Mouse (Mus musculus): Measurements from ENCODE around the gene Ubtd1.

Gene Ubtd1

DNA sequence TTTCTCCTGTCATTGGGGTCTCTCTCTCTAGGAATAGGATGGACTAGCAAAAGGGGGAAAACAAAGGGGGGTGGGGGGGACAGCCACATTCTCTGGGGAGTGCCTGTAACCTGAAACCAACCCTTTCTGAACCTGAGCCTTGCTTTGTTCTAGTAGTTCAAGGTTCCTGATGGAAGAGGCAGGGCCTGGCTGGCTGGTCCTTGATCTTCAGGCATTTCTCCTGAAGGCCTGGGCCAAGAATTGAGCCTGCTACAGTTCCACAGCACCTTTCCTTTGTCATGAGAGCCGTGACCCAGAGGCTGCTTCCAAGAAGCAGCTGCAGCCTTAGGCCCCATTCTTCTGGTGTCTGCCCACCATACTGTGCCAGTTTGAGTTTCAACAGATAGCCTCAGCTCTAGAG is 13.9 kb downstream of the Ubtd1 start:
- no peak for DNase-seq

- DNase-seq, result no peak
These were observed 15.5 kb downstream of the Ubtd1 start for GRCm38 (mm10) chr19:41997090-41997489.

- DNase-seq, result no peak
These were observed 17.4 kb downstream of the Ubtd1 start for GRCm38 (mm10) chr19:41998770-41999548.

GRCm38 (mm10) chr19:41999688-42000283 is 18.2 kb downstream of the Ubtd1 start:
- DNase-seq, result no peak

DNA sequence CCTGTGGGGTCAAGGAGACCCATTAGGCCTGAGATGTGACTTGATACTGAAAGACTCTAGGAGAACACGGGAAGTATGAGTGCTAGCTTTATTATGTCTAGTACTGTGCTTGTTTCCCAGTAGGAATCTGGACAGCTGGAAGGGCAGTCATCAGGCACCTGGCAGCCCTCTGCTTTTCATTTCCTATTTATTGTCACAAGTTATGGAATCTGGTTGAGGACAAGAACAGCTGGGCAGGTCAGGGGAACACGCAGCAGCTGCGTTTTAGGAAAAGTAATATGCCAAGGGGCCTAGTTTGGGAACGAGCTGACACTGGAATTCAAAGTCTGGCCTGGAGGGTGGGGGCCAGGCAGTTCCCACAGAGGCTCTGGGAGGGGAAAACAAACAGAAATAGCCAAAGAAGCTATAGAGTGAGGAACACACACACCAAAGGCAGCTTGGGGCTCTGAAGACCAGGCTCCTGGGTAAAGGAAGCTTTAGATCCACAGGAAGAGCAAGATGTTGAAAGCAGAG is 18.9 kb downstream of the Ubtd1 start:
- no peak for DNase-seq

- no peak for DNase-seq
These were observed 19.9 kb downstream of the Ubtd1 start for GRCm38 (mm10) chr19:42001253-42001980.

- DNase-seq, result no peak
These were observed 22.7 kb downstream of the Ubtd1 start for GRCm38 (mm10) chr19:42004258-42004657.

GRCm38 (mm10) chr19:42005616-42006015 is 24.1 kb downstream of the Ubtd1 start:
- DNase-seq, result no peak

DNA sequence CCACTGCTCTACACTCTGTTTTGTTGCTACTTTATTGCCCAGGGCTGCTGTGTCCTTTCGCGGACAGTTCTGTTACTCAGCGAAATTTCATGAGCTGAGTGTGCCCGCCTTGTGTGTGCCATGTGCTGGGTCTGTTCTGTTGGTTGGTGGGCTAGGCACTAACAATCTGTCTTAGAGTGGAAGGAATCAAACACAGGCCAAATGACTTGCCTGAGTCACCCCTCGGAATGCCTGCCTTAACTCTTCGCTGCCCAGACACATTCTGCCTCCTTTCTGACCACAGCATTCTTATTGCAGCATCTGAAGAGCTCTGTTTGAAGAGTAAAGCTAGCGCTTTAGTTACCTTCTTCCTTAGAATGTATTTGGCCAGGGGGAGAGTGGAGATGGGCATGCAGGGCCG is 25.0 kb downstream of the Ubtd1 start:
- no peak for DNase-seq

GRCm38 (mm10) chr19:42008586-42008985 is 27.0 kb downstream of the Ubtd1 start:
- no peak for DNase-seq

DNA sequence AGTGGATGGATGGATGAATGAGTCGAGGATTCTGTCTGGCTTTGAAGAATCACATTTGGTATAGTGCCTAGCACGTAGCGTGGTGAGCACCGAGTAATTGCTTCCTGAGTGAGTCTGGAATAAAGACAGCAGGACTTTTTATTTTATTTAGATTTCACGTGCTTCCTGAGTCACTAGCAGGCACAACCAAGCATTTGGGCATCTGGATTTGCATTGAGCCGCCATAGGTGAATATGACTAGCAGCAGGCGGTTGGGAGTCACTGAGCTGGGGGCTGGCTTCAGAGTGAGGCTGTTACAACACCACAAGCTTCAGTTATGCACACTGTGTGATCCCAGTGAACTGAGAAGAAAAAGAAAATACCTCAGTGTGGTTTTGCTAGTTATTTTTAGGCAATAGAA is 27.5 kb downstream of the Ubtd1 start:
- no peak for DNase-seq

GRCm38 (mm10) chr19:42010436-42010835 is 28.9 kb downstream of the Ubtd1 start:
- DNase-seq, result no peak

DNA sequence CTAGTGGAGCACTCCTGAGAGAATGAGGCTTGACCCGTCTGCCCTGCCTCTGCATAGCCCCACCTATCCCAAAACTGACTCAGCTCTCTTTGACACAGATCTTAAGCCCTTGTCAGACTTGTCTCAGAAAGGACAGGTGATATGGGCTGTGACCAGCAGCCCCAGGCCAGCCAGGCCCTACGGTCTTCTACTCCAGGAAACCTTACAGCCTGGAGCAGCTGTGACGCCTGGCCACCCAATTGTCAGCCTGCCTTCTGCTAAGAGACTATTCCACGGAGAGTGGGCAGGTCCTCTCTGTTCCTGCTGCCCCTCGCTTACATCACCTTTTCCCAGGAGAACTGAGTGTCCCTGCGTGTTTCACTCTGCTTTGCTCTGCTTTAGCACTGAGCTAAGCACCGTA is 29.6 kb downstream of the Ubtd1 start:
- no peak for DNase-seq

DNA sequence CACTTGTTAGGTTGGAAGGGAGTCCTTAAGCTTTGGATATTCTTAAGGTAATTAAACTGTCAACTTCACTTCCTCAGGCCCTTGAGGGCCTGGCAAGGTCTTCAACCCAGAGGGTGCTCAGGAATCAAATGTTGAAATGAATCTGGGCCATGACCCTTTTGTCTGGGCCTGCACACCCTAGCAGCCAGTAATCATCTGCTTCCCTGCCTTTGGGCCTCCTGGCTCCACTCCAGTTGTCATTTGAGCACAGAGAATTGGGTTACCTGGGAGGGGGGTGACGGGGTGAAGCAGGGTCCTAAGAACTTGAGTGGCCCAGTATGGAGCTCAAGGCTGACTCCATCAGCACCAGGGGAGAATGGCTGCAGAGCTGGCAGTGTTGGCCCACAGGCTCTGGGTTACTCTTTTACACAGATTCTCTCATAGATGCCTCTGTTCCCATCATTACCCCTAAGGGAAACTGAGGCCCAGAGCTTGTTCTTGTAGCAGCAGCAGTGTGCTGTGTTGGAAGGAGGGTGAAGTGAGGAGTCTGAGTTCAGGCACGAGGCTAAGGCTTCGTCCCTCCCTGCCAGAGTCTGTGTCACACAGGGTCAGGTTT is 32.8 kb downstream of the Ubtd1 start:
- DNase-seq, result no peak

- no peak for DNase-seq
These were observed 33.4 kb downstream of the Ubtd1 start for GRCm38 (mm10) chr19:42015001-42015400.

DNA sequence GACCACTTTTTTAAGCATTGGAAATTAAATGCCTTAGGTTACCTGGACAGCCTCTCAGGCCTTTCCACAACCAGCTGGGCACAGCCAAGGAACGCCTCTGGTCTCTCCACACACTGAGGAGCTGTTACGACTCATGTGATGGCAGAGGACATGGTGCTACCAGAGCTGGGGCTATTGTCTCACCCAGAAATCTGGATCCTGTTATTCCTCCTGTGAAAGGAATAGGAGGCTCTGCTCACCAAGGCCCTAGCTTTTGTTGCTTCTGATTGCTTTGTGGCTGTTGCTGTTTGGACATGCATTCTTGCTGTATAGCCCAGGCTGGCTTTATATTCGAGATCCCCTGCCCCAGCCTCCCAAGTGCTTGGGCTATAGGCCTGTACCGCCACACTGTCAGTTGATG is 34.7 kb downstream of the Ubtd1 start:
- DNase-seq, result no peak

DNA sequence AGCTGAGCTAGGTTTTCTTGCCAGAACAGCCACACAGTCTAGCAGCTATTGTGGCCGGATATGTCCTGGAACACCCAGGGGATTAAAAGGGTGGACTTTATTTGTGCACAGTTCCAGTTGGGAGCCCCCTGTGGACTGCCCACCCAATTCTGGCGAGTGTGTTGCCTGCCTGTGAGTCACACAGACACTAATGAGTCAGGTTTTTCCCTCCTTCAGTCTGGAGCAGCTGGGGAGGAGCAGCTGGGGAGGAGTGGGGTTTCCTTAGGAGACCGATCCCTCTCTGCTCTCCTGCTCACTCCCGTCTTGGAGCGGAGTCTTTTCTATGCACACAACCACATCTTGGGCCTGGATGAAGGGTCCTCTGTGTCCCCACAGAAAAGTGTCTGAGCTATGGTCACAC is 35.3 kb downstream of the Ubtd1 start:
- no peak for DNase-seq

DNA sequence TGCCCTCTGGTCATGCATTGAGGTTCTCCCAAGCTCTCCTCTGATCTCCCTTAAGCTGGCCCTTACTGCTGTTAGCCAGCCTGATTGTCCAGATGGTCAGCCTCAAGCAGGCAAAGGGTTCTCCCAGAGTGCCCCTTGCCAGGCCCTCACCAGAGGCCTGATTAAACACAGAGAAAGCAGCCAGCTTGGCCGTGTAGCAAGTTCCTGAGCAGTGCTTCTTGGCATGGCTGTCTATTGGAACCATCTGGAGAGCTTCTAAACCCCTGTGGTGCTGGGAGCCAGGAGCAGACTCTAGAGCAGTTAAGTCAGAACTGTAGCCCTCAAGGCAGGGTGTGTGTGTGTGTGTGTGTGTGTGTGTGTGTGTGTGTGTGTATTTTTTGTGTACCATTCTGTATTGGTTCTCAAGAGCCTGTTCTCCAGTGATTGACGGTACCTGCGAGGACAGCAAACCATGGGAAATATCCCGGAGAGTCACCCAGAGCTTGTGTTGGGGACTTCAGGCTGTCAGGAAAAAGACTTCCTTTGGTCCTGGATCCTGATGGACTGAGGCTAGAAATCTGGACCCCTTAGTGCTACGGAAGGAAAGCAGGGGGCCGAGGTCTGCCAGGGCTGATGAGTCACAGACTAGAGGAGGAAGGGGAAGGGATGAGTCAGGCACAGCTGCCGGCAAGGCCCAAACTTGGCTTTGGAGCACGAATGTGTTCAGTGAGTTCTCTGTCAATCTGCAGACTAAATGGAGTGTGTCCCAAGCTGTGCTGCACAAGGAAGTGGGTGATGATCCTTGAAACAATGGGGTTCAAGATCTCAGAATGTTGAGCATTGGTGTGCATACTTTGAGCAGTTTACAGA is 36.1 kb downstream of the Ubtd1 start:
- DNase-seq, result peak; percentile 58

GRCm38 (mm10) chr19:42019011-42019522 is 37.5 kb downstream of the Ubtd1 start:
- no peak for DNase-seq

DNA sequence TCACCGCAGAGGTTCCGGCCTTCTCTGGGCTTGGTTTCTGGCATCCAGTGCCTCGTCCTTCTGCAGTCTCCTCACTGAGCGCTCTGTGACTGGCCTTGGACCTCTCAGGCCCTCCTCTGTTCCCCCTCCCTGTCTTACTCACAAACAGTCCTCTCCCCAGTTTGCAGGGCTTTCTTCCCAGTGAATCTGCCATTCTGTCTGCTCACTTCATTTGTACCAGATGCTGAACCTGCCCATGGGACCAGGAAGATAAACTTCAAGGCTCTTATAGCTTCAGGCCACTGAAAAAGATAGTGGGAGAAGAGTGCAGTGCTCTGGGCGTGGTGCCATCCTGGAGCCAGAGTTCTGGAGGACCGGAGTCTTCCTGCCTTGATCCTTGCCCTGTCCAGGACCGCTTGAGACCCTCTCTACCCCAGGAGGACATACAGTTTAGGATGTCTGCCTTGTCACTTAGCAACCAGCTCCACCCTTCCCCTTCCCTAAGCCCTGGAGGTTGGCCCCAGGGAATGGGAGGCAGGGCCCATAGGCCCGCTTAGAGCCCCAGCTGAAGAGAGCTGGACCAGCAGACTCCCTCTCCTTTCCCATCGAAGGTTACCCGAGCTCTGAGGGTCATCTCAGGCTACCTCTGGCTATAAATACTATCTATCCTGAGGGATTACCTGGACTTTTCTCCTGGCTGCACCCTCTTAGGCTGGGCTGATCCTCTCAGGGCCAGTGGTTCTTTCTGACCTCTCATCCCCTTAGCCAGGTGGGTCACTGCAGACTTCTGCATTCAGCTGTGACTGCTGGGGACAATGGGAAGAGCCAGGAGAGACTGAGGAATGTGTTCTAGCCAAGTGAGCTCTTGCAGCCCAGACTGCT is 40.3 kb downstream of the Ubtd1 start:
- no peak for DNase-seq

GRCm38 (mm10) chr19:42022542-42022848 is 40.9 kb downstream of the Ubtd1 start:
- DNase-seq, result no peak

Measured in lung, postnatal 14 days (tissue).